Mouse (Mus musculus) CH12.LX (cell line): ENCODE measurements at regions not wholly inside any gene's neighbourhood (a gene's known extent, or its start where the extent isn't known, plus 50 kb on each side); places are given as distances from the start of the nearest gene placed in this dataset.

ENCODE experiments used
- CHD2 ChIP-seq: IDR thresholded peaks from 2 replicates; pipeline ENCODE4 v1.6.1; 2011; ENCODE audit warnings: low read length, improper control_type of control experiment
- CTCF ChIP-seq, 2 experiments: IDR thresholded peaks in 1 of 2; conservative IDR thresholded peaks in 1 of 2; 2 replicates each; pipeline ENCODE4 v1.5.1; 2011 to 2012; ENCODE audit warnings: low read depth in 2 of 2, low read length in 2 of 2, improper control_type of control experiment in 1 of 2, inconsistent platforms in 1 of 2, mild to moderate bottlenecking in 1 of 2, moderate library complexity in 1 of 2
- E2F4 ChIP-seq: IDR thresholded peaks from 2 replicates; pipeline ENCODE4 v1.6.1; 2011; ENCODE audit warnings: low read depth, low read length, improper control_type of control experiment; ENCODE audit not compliant: insufficient replicate concordance
- EP300 ChIP-seq: IDR thresholded peaks from 2 replicates; pipeline ENCODE4 v1.6.1; 2011; ENCODE audit warnings: low read length, improper control_type of control experiment
- GABPA ChIP-seq: IDR thresholded peaks from 2 replicates; pipeline ENCODE4 v1.6.1; 2012; ENCODE audit warnings: low read depth, low read length, improper control_type of control experiment, inconsistent platforms; ENCODE audit not compliant: insufficient replicate concordance
- JUND ChIP-seq: conservative IDR thresholded peaks from 2 replicates; pipeline ENCODE4 v1.6.1; 2011; ENCODE audit warnings: low read depth, low read length, improper control_type of control experiment
- MAFK ChIP-seq: IDR thresholded peaks from 2 replicates; pipeline ENCODE4 v1.6.1; 2011; ENCODE audit warnings: low read length, improper control_type of control experiment; ENCODE audit not compliant: insufficient replicate concordance
- MAX ChIP-seq: IDR thresholded peaks from 2 replicates; pipeline ENCODE4 v1.6.1; 2011; ENCODE audit warnings: low read length, improper control_type of control experiment
- MXI1 ChIP-seq: IDR thresholded peaks from 2 replicates; pipeline ENCODE4 v1.6.1; 2011; ENCODE audit warnings: mild to moderate bottlenecking, low read depth, low read length, improper control_type of control experiment
- PAX5 ChIP-seq: IDR thresholded peaks from 2 replicates; pipeline ENCODE4 v1.6.1; 2012; ENCODE audit warnings: low read length, inconsistent platforms, mixed read lengths
- POLR2A ChIP-seq: IDR thresholded peaks from 2 replicates; pipeline ENCODE4 v1.6.1; 2011; ENCODE audit warnings: low read depth, mild to moderate bottlenecking, improper control_type of control experiment, low read length
- TCF12 ChIP-seq: IDR thresholded peaks from 2 replicates; pipeline ENCODE4 v1.6.1; 2014; ENCODE audit warnings: low read depth, mild to moderate bottlenecking, inconsistent platforms, low read length, improper control_type of control experiment
- ZC3H11A ChIP-seq: IDR thresholded peaks from 2 replicates; pipeline ENCODE4 v1.6.1; 2012; ENCODE audit warnings: low read depth, mild to moderate bottlenecking, inconsistent platforms, low read length, improper control_type of control experiment
- ZNF384 ChIP-seq: IDR thresholded peaks from 2 replicates; pipeline ENCODE4 v1.6.1; 2012; ENCODE audit warnings: low read depth, low read length, improper control_type of control experiment, inconsistent platforms

- no peak for TF ChIP-seq E2F4
- no peak for TF ChIP-seq ZC3H11A
- no peak for TF ChIP-seq CTCF (conservative IDR thresholded peaks at IDR 0.05 in 1 of 2, IDR thresholded peaks at IDR 0.05 in 1 of 2; ENCODE audit: low read depth in 2 of 2, low read length in 2 of 2)
- no peak for TF ChIP-seq TCF12
- no peak for TF ChIP-seq MAFK
- TF ChIP-seq JUND, result no peak
- no peak for TF ChIP-seq MAX
- no peak for TF ChIP-seq POLR2A
- TF ChIP-seq EP300, result no peak
- no peak for TF ChIP-seq GABPA
- no peak for TF ChIP-seq ZNF384
- no peak for TF ChIP-seq PAX5
- TF ChIP-seq CHD2, result no peak
- TF ChIP-seq MXI1, result no peak
These were observed 398.6 kb downstream of the Arl4a start for GRCm38 (mm10) chr12:39639246-39639645.
